Mouse (Mus musculus) megakaryocyte, embryonic 14.5 days (primary cell): Measurements from ENCODE around the gene Abca7. TPM values are rescaled to one million over a fixed set of nuclear protein-coding genes. Genes with fewer than 3 reads are reported as not detected.
"Not testable (repeated sequence)": the region's sequence is repeated elsewhere in the genome, so short reads cannot be mapped to it uniquely, and the experiment has no call there.

ENCODE experiments used
- H3K27me3 ChIP-seq: replicated peaks from 2 replicates; pipeline ENCODE3; 2012; ENCODE audit warnings: inconsistent platforms
- H3K36me3 ChIP-seq: replicated peaks from 2 replicates; pipeline ENCODE3; 2012; ENCODE audit warnings: low read length, inconsistent platforms, mixed read lengths
- H3K4me1 ChIP-seq: 2 replicates; pipeline ENCODE4 v1.6.1; 2012; ENCODE audit warnings: inconsistent platforms
- H3K4me3 ChIP-seq: replicated peaks from 2 replicates; pipeline ENCODE3; 2012; ENCODE audit warnings: moderate library complexity, mild to moderate bottlenecking, inconsistent platforms
- H3K9me3 ChIP-seq: 2 replicates; pipeline ENCODE4 v1.6.1; 2012; ENCODE audit warnings: inconsistent platforms
- FLI1 ChIP-seq: IDR thresholded peaks from 2 replicates; pipeline ENCODE4 v1.6.1; 2012; ENCODE audit warnings: low read length, inconsistent platforms, mixed read lengths
- GATA1 ChIP-seq: IDR thresholded peaks from 3 replicates; pipeline ENCODE4 v1.6.1; 2012; ENCODE audit warnings: mixed read lengths, low read length, inconsistent platforms, borderline replicate concordance
- polyA plus RNA-seq: library from polyadenylated mRNA; stranded (reverse); fragments of >175 nt; gene quantifications from 2 replicates; pipeline ENCODE4 v1.2.3, GENCODE M21; 2012; ENCODE audit warnings: low replicate concordance; ENCODE audit not compliant: insufficient read depth

The Abca7 gene
- 47.4 and 62.2 TPM in 2 replicates for polyA plus RNA-seq

DNA sequence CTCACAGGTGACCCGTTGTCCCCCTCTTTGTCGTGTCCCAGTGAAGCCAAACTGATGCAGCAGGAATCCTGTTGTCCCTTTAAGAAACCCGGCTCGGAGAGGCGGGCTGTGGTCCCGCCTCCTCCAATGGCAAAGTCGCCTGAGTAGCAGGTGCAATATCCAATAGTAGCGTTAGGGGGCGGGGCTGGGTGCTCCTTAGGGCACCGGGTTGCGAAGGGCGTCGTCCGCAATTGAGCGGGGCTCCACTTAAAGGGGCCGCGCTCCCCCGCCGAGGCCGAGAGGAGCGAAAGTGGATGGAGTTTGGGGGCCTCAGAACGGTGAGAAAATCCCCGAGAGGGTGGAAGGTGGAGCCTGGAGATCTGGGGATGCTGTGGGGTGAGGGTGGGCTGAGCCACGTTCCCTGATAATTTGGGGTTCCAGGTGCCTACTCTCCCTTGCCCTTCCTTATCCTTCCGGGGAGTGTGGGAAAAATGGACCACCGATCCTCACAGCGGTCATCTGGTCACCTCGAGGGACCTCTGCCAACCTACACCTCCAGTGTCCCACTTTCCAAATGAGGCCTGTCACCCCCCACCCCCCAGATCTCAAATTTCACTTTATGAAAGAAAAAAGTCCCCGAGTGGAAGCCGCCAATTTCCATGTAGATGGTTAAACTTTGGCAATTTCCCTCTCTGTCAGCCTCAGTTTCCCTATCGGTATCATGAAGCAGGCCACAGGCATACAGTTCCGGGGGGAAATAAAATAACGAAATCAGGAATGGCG, at the start of gene Abca7:
Abca7 (plus strand) TSS at position 223 of the 762 bp plus-strand sequence.
- Histone ChIP-seq H3K27me3 (no peaks in the 10 kb centered on the region), H3K9me3 (peaks cover 10% of the 10 kb centered on the region), H3K4me1 (peaks cover 86% of the 10 kb centered on the region), H3K4me3 (peak within 1 kb of the TSS; percentile 98), H3K36me3 (peaks cover 88% of the 10 kb centered on the region)
- no peak for TF ChIP-seq GATA1
- no peak; the same call in 1 of the 2 replicates for TF ChIP-seq FLI1

DNA sequence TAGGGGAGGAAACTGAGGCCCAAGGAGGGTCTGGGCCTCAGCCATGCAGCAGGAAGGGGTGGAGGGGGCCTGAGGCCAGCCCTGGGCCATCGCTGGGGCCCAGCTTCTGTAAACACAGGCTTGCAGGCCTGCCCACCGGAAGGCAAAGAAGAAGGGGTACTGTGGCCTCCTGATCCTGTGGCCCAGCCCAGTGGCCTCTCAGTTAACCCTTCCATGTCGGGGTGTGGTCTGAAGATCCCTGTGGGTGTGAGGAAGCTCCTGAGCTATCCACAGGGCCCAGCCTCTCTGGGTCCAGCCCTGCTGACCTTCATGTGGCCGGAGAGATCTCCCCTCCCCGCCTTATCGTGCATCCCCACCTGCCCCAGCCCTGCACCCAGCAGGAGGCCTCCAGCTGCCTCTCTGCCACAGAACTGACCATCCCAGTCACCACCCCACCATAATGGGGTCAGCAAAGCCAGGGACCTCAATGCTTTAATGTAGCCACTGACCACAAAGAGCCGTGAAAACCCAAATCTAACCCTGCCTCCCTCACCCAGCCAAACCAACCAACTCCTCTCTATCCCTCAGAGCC, 49.5 kb upstream of the Abca7 start:
- no peak for TF ChIP-seq GATA1
- no peak for TF ChIP-seq FLI1
- peak overlapping the region; percentile 87 for H3K4me3 ChIP-seq
- no peaks in the 10 kb centered on the region for H3K9me3 ChIP-seq
- no peaks in the 10 kb centered on the region for H3K27me3 ChIP-seq
- peaks cover 97% of the 10 kb centered on the region for H3K36me3 ChIP-seq
- H3K4me1 ChIP-seq: peaks cover 74% of the 10 kb centered on the region

DNA sequence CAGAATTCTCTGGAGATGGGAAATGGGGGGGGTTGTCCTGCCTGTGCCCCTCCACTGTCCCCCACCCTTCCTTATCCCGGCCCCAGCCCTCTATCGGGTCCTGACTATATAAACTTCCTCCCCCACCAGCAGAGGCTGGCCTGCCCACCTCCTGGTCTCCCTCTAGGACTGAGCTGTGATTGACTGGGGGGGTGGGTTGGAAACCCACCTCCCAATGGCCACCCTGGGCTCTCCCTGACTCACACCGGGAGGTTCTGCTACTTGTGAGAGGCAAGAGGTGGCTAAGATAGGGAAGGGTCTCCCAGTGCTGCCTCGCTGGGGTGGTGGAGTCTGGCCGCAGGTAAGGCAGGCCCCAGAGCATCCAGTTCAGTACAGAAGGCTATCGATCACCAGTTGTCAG, 48.8 kb upstream of the Abca7 start:
- Histone ChIP-seq H3K36me3 (peaks cover 96% of the 10 kb centered on the region), H3K4me3 (peak overlapping the region; percentile 87), H3K27me3 (no peaks in the 10 kb centered on the region), H3K4me1 (peaks cover 67% of the 10 kb centered on the region), H3K9me3 (no peaks in the 10 kb centered on the region)
- TF ChIP-seq FLI1 (no peak), GATA1 (no peak)

DNA sequence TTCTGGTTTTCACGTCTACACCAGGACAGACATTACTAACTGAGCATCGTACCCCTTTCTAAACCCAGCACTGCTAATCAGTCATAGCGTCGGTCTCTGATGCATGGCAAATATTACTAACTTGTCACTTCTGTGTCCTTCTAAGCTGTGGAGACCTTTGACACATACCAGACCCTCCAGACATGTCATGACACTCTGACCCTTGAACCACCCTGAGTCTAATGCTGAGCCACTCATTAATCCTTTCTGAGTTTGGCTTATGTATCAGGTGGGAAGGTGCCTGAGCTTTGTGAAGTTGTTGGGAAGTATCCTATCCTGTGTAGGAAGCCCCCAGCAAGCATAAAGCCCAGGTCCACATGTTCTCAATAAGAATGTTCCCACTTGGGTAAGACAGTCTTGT, 46.4 kb upstream of the Abca7 start:
- no peaks in the 10 kb centered on the region for H3K27me3 ChIP-seq
- H3K36me3 ChIP-seq: peaks cover 89% of the 10 kb centered on the region
- H3K4me1 ChIP-seq: peaks cover 62% of the 10 kb centered on the region
- no peak overlapping the region for H3K4me3 ChIP-seq
- H3K9me3 ChIP-seq: no peaks in the 10 kb centered on the region
- TF ChIP-seq GATA1: no peak

DNA sequence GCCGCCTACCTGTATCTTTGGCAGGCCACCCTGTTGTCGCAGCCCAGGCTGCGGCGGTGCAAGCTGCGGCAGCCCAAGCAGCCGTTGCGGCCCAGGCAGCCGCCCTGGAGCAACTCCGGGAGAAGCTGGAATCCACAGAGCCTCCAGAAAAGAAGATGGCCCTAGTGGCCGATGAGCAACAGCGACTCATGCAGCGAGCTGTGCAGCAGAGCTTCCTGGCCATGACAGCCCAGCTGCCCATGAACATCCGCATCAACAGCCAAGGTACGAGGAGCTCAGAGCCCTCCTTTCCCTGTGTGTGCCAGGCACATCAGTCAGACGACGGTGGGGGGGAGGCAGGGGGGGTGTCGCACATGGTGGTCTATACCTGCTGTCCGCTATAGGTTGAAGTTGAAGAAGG, 45.6 kb upstream of the Abca7 start:
- H3K4me3 ChIP-seq: no peak overlapping the region
- peaks cover 62% of the 10 kb centered on the region for H3K4me1 ChIP-seq
- peaks cover 82% of the 10 kb centered on the region for H3K36me3 ChIP-seq

DNA sequence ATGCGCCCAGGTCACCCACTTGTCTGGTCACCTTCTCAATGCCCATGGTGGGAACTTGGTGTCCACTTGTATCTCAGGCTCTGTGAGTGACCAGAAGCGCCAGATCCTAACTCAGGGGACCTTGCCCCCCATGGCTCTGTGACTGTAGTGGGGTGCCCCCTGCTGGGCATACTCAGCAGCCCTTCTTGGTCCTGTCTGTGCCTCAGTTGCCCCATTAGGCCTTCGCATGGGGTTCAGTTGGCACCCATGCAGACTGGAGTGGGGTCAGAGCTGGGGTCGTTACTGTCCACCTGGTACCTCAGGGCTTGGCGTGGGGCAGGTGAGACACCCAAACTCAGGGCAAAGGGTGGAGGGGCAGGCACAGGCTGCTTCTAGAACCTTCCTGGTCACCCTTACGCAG, 42.3 kb upstream of the Abca7 start:
- no peaks in the 10 kb centered on the region for H3K9me3 ChIP-seq
- TF ChIP-seq FLI1 (no peak), GATA1 (no peak)

More for the DNA sequence above, 45.6 kb upstream of the Abca7 start:
- Histone ChIP-seq H3K9me3 (no peaks in the 10 kb centered on the region), H3K27me3 (no peaks in the 10 kb centered on the region)
- TF ChIP-seq FLI1 (no peak), GATA1 (no peak)

DNA sequence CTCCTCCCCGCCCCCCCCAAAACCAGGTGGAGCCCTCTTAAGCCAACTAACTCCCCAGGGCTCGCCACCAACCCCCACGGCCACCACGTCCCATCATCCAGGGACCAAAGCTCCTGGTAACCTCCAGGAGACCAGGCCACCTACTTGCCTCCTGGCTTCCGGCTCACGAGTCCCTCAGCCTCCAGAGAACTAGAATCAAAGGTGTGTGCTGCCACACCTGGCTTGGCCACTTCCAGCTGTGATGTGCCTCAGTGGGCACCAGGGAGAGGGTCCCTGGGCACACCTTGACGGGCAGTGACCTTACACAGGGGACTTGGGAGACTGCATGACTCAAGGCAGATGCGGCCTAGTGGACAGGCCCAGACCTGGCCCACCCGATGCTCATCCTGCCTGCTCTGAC, 40.6 kb upstream of the Abca7 start:
- Histone ChIP-seq H3K4me3 (no peak overlapping the region), H3K27me3 (no peaks in the 10 kb centered on the region), H3K9me3 (no peaks in the 10 kb centered on the region), H3K36me3 (peaks cover 34% of the 10 kb centered on the region), H3K4me1 (peaks cover 53% of the 10 kb centered on the region)
- TF ChIP-seq GATA1 (no peak), FLI1 (no peak)

More for the DNA sequence above, 42.3 kb upstream of the Abca7 start:
- Histone ChIP-seq H3K4me3 (no peak overlapping the region), H3K36me3 (peaks cover 51% of the 10 kb centered on the region), H3K4me1 (peaks cover 52% of the 10 kb centered on the region), H3K27me3 (no peaks in the 10 kb centered on the region)

DNA sequence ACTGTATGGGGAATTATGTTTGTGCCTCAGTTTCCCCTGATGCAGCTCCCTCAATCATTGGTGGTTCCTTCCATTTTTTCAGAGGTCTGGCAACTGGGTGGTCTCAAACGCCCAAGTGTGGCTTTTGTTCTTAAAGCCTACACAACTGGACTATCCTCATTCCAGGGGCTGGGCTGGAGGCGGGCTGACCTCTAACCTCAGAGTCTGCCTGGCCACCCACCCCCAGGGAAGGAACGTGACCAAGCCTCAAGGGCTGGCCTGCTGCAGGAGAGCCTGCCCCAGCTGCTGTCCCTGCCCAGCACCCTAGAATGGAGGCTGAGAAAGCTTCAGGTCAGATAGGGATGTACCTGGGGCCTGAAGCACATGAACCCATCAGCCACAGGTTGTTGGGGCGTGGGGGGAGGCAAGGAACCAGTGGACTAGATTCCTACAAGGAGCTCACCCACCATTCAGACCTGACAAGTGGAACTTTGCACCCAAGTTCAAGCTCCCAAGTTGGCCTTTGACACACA, 39.6 kb upstream of the Abca7 start:
- H3K36me3 ChIP-seq: peaks cover 28% of the 10 kb centered on the region
- H3K9me3 ChIP-seq: no peaks in the 10 kb centered on the region
- no peak overlapping the region for H3K4me3 ChIP-seq

DNA sequence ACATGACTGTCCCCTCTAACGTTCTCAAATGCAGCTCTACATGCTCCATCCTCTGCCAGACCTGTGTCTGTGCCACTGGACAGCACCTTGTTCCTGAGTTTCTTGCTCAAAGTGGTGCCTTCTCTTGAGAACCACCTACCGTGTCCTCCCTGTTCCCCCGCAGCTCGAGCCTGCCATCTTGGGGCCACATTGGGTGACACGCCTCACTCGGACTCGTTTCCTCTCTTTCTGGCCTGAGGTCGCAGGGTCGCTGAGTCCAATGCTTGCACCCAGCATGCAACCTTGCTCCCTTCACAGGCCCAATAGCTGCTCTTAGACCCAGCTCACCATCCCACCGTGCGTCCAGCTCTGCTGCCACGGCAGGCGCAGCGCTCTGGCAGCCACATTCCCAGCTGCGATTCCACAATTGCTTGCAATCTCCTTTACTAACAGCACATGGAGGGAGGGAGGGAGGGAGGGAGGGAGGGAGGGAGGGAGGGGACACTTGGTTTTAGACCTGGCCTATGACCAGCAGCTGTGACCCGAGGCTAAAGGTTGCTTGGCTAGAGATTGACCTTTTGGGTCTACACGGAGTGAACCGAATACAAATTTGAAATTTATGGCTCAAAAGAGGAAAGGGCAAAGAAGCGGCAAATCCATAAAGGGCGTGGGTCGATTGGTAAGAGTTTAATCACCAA, 38.0 kb upstream of the Abca7 start:
- H3K4me3 ChIP-seq: peak overlapping the region; percentile 92
- no peak for TF ChIP-seq GATA1
- TF ChIP-seq FLI1: no peak
- peaks cover 25% of the 10 kb centered on the region for H3K36me3 ChIP-seq
- H3K27me3 ChIP-seq: no peaks in the 10 kb centered on the region
- H3K4me1 ChIP-seq: peaks cover 62% of the 10 kb centered on the region
- no peaks in the 10 kb centered on the region for H3K9me3 ChIP-seq

More for the DNA sequence above, 39.6 kb upstream of the Abca7 start:
- TF ChIP-seq FLI1: no peak
- TF ChIP-seq GATA1: no peak
- Histone ChIP-seq H3K27me3 (no peaks in the 10 kb centered on the region), H3K4me1 (peaks cover 63% of the 10 kb centered on the region)

DNA sequence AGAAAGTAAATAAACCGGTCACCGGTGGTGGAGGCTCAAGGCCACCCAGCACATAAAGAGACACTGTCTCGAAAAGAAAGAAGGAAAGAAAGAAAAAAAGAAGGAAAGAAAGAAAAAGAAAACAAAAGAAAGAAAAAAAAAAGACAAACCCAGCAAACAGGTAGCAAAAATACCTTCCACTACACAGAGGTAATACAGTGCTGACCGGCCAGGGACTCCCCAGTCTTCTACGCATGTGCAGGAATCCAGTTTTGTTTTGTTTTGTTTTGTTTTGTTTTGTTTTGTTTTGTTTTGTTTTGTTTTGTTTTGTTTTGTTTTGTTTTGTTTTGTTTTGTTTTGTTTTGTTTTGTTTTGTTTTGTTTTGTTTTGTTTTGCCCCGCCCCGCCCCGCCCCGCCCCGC, 36.9 kb upstream of the Abca7 start:
- H3K9me3 ChIP-seq, H3K27me3 ChIP-seq: not testable (repeated sequence)
- H3K4me1 ChIP-seq: peaks cover 52% of the 10 kb centered on the region
- H3K4me3 ChIP-seq: peak overlapping the region; percentile 90
- peaks cover 27% of the 10 kb centered on the region for H3K36me3 ChIP-seq
